Mouse (Mus musculus): ENCODE results near the gene Stx6. TPM values are rescaled to one million over a fixed set of nuclear protein-coding genes. Genes with fewer than 3 reads are reported as not detected.

The Stx6 gene
- polyA plus RNA-seq, 1 experiment from 2014 or later, result 69.7 TPM

DNA sequence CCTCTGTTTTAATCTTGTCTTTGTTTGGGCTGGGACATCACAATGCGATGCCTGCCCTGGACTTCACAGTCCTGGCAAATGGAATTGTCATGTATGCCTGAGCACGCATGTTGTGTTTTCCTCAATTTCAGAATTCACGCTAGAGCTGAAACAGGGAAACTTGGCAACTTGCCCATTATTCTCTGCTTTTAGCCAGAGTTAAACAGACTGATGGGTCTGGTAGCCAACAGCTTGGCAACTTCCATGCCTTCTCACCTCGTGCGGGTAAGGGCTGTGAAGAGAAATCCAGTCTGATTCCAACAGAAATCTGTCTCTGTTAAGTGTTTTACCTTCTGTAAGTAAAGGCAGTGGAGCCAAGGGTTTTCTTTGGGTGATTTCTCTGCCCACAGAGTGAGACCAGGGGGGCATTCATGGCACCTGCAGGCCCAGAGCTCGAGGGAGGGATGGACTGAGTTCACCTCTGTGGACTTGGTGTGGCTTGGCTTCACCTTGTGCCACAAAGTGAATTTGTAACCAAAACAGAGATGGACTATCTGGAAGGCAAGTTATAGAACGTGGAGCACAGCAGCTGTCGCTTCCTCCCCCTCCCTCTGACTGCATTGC, 46.1 kb downstream of the Stx6 start:
- Histone ChIP-seq H3K4me1 (ENCODE audit: control insufficient read depth, insufficient read depth, low read length) (peaks cover 14% of the 10 kb centered on the region; the same call in 1 of the 2 replicates), H3K27me3 (replicated peaks; ENCODE audit: control insufficient read depth, insufficient read depth, low read length) (no peaks in the 10 kb centered on the region), H3K4me3 (ENCODE audit: low read depth, low read length) (no peak overlapping the region), H3K4me2 (ENCODE audit: low read depth, low read length) (no peak overlapping the region), H3K36me3 (ENCODE audit: control insufficient read depth, insufficient read depth, low read length) (peaks cover 21% of the 10 kb centered on the region), H3K9ac (ENCODE audit: low read depth, low read length) (no peak overlapping the region), H3K27ac (replicated peaks; ENCODE audit: low read depth, low read length) (no peak overlapping the region), H3K9me3 (ENCODE audit: control insufficient read depth, low read length) (no peaks in the 10 kb centered on the region)
- ATAC-seq (ENCODE audit: low read depth), result no peak
- DNase-seq (ENCODE audit: low spot score), result peak; percentile 72
- 59% methylated on average over 8 of the region's 8 CpGs for WGBS

- ATAC-seq (ENCODE audit: low read depth) (no peak), DNase-seq (ENCODE audit: low spot score) (no peak)
- Histone ChIP-seq H3K4me3 (ENCODE audit: low read depth, low read length) (no peak overlapping the region), H3K4me2 (ENCODE audit: low read depth, low read length) (no peak overlapping the region), H3K4me1 (ENCODE audit: control insufficient read depth, insufficient read depth, low read length) (peaks cover 14% of the 10 kb centered on the region; the same call in 1 of the 2 replicates), H3K27me3 (replicated peaks; ENCODE audit: control insufficient read depth, insufficient read depth, low read length) (no peaks in the 10 kb centered on the region), H3K9me3 (ENCODE audit: control insufficient read depth, low read length) (no peaks in the 10 kb centered on the region), H3K36me3 (ENCODE audit: control insufficient read depth, insufficient read depth, low read length) (peaks cover 20% of the 10 kb centered on the region), H3K9ac (ENCODE audit: low read depth, low read length) (no peak overlapping the region), H3K27ac (replicated peaks; ENCODE audit: low read depth, low read length) (no peak overlapping the region)
- WGBS, result 47% methylated on average over 7 of the region's 7 CpGs
Measured at GRCm38 (mm10) chr1:155205311-155205710, 46.8 kb downstream of the Stx6 start.

DNA sequence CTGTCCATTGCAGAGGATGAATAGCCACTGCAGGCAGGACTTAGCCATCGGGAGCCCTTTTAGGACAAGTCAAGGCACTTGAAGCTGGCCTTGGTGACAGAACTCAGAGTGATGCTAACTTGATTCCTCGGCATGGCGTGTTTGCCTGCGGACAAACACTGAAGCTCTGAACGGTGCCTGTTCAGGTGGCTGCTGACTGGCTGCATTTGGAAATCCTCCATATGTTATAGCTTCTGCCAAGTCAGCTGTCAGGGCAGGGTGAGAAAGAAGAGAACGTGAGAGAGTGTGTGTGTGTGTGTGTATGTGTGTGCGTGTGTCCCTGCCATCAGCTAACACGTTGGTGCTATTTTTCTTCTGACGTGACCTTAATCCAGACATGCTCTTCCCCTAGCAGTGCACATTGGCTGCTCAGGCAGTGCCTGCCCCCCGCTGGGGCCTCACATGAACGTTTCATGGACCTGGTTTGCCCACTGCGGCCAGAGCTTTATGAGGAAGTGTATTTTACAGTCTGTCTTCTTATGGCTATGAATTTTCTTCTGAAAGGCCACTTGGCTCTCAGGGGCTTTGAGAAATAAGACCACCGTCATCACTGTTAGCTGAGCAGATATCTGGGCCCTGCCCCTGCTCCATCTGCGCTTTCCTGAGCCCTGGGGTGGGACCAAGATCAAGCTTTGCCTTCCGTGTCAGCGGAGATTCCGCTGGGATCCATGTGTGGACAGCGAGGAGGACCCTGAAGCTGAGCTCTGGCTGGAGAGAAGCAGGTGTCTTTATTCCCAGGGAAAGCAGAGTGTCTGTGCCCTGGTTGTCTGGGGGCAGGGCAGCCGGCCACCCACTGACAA, 47.5 kb downstream of the Stx6 start:
- 66% methylated on average over 19 of the region's 19 CpGs for WGBS
- Histone ChIP-seq H3K4me1 (ENCODE audit: control insufficient read depth, insufficient read depth, low read length) (peaks cover 18% of the 10 kb centered on the region; the same call in 1 of the 2 replicates), H3K36me3 (ENCODE audit: control insufficient read depth, insufficient read depth, low read length) (peaks cover 12% of the 10 kb centered on the region), H3K9me3 (ENCODE audit: control insufficient read depth, low read length) (no peaks in the 10 kb centered on the region), H3K4me3 (ENCODE audit: low read depth, low read length) (no peak overlapping the region), H3K4me2 (ENCODE audit: low read depth, low read length) (no peak overlapping the region), H3K27me3 (replicated peaks; ENCODE audit: control insufficient read depth, insufficient read depth, low read length) (no peaks in the 10 kb centered on the region), H3K27ac (replicated peaks; ENCODE audit: low read depth, low read length) (no peak overlapping the region), H3K9ac (ENCODE audit: low read depth, low read length) (no peak overlapping the region)
- ATAC-seq (ENCODE audit: low read depth), result 0 out of 2 replicates have a peak, but pooled peaks have one; percentile 11
- no peak for DNase-seq (ENCODE audit: low spot score)

DNA sequence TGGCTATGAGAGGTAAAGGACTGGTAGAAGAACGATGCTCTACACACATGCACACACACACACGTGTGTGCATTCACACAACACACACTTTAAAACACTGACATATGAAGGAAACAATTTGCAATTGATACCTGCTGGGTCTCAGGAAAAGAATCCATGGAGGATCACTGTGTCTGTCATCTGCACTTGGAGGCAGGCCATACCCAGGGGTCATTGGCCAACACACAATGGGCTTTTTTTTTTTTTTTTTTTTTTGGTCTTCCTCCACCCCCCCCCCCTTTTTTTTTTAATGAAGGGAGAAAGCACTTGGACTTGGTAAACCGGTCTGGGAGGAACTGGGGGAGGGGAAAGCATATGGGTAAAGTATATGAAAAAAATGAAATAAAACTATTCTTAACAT, 49.3 kb downstream of the Stx6 start:
- peaks cover 29% of the 10 kb centered on the region for H3K4me1 ChIP-seq (ENCODE audit: control insufficient read depth, insufficient read depth, low read length)
- ATAC-seq (ENCODE audit: low read depth) (no peak), DNase-seq (ENCODE audit: low spot score) (no peak)
- H3K36me3 ChIP-seq (ENCODE audit: control insufficient read depth, insufficient read depth, low read length), result peaks cover 5% of the 10 kb centered on the region; the same call in 1 of the 2 replicates
- H3K27ac ChIP-seq (replicated peaks; ENCODE audit: low read depth, low read length), result no peak overlapping the region
- no peaks in the 10 kb centered on the region for H3K27me3 ChIP-seq (replicated peaks; ENCODE audit: control insufficient read depth, insufficient read depth, low read length)
- 68% methylated on average over 3 of the region's 3 CpGs for WGBS
- no peak overlapping the region for H3K4me3 ChIP-seq (ENCODE audit: low read depth, low read length)
- H3K9ac ChIP-seq (ENCODE audit: low read depth, low read length), result no peak overlapping the region
- no peaks in the 10 kb centered on the region for H3K9me3 ChIP-seq (ENCODE audit: control insufficient read depth, low read length)
- no peak overlapping the region for H3K4me2 ChIP-seq (ENCODE audit: low read depth, low read length)

DNA sequence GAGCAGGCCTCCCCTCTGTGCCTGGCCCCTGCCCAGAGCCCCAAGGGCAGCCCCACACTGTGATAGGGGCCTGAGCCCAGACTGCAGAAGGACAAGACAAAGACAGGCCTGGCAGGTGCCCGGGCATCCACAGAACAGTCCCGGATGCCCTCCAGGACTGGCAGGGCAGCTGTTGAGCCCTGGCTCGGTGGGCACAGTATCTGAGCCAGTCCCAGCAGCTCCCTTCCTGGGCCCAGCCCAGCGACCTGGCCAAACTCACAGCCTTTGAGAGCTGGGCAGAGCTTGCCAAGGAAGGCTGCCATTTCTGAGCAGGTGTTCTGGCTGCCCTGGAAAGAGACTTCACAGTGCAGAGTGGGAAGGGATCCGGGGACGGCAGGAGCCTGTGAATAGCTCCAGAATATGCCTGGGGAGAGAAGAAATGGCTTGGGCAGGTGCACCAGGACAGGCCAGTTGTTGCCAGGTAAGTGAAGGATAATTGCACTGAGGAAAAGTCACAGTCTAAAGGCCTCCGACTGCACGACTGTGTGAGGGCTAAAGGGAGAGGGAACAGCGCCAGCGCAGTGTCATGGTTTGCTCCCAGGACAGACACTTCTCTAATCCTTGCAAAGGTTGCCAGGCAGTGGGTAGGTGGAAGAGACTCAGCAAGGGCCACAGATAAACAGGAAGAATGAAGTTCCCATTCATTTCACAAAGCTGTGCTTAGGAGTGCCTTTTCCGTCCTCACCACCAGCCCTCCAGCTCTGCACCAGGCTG, 51.7 kb downstream of the Stx6 start:
- no peak for DNase-seq (ENCODE audit: low spot score)
- ATAC-seq (ENCODE audit: low read depth), result no peak
- WGBS, result 74% methylated on average over 11 of the region's 11 CpGs
- no peaks in the 10 kb centered on the region for H3K9me3 ChIP-seq (ENCODE audit: control insufficient read depth, low read length)
- no peak overlapping the region for H3K4me2 ChIP-seq (ENCODE audit: low read depth, low read length)
- no peak overlapping the region for H3K27ac ChIP-seq (replicated peaks; ENCODE audit: low read depth, low read length)
- H3K36me3 ChIP-seq (ENCODE audit: control insufficient read depth, insufficient read depth, low read length), result peaks cover 5% of the 10 kb centered on the region; the same call in 1 of the 2 replicates
- peaks cover 36% of the 10 kb centered on the region for H3K4me1 ChIP-seq (ENCODE audit: control insufficient read depth, insufficient read depth, low read length)
- H3K4me3 ChIP-seq (ENCODE audit: low read depth, low read length), result no peak overlapping the region
- no peak overlapping the region for H3K9ac ChIP-seq (ENCODE audit: low read depth, low read length)
- no peaks in the 10 kb centered on the region for H3K27me3 ChIP-seq (replicated peaks; ENCODE audit: control insufficient read depth, insufficient read depth, low read length)

- WGBS, result 14% methylated on average over 7 of the region's 7 CpGs
- Histone ChIP-seq H3K4me2 (ENCODE audit: low read depth, low read length) (no peak overlapping the region), H3K4me1 (ENCODE audit: control insufficient read depth, insufficient read depth, low read length) (peaks cover 30% of the 10 kb centered on the region), H3K27ac (replicated peaks; ENCODE audit: low read depth, low read length) (no peak overlapping the region), H3K9ac (ENCODE audit: low read depth, low read length) (peak overlapping the region; percentile 36; the same call in 1 of the 2 replicates), H3K9me3 (ENCODE audit: control insufficient read depth, low read length) (no peaks in the 10 kb centered on the region), H3K4me3 (ENCODE audit: low read depth, low read length) (no peak overlapping the region), H3K36me3 (ENCODE audit: control insufficient read depth, insufficient read depth, low read length) (peaks cover 5% of the 10 kb centered on the region; the same call in 1 of the 2 replicates), H3K27me3 (replicated peaks; ENCODE audit: control insufficient read depth, insufficient read depth, low read length) (no peaks in the 10 kb centered on the region)
- no peak for DNase-seq (ENCODE audit: low spot score)
- ATAC-seq (ENCODE audit: low read depth), result no peak
Measured at GRCm38 (mm10) chr1:155211017-155211416, 52.5 kb downstream of the Stx6 start.

DNA sequence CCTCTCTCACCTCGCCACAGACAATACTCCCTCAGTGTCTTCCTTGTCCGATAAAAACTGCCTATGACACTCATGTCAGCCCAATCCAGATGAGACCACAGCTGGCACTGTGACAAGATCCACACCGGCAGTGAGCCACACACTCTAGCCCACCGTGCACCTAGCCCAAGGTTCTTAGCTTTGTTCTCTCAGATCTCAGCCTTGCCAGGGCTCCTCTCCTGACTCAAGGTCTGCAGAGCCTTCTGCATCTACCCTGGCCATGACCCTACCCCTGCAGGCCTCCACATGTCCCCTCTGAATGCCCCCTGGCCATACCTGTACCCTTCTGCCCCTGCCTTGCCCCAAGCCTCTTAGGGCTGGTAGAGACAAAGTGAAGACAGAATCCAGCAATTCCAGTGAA, 53.6 kb downstream of the Stx6 start:
- no peak for ATAC-seq (ENCODE audit: low read depth)
- 0 out of 2 replicates have a peak, but pooled peaks cover 5% of the 10 kb centered on the region for H3K36me3 ChIP-seq (ENCODE audit: control insufficient read depth, insufficient read depth, low read length)
- no peaks in the 10 kb centered on the region for H3K27me3 ChIP-seq (replicated peaks; ENCODE audit: control insufficient read depth, insufficient read depth, low read length)
- WGBS, result 27% methylated on average over 4 of the region's 4 CpGs
- H3K27ac ChIP-seq (replicated peaks; ENCODE audit: low read depth, low read length), result peak overlapping the region; percentile 67; the same call in 1 of the 2 replicates
- H3K9me3 ChIP-seq (ENCODE audit: control insufficient read depth, low read length), result no peaks in the 10 kb centered on the region
- no peak for DNase-seq (ENCODE audit: low spot score)
- no peak overlapping the region for H3K4me3 ChIP-seq (ENCODE audit: low read depth, low read length)
- H3K4me2 ChIP-seq (ENCODE audit: low read depth, low read length), result no peak overlapping the region
- peaks cover 32% of the 10 kb centered on the region for H3K4me1 ChIP-seq (ENCODE audit: control insufficient read depth, insufficient read depth, low read length)
- H3K9ac ChIP-seq (ENCODE audit: low read depth, low read length), result no peak overlapping the region

GRCm38 (mm10) chr1:155212493-155212892, 54.0 kb downstream of the Stx6 start:
- ATAC-seq (ENCODE audit: low read depth) (peak; percentile 56), DNase-seq (ENCODE audit: low spot score) (peak; percentile 83)
- no peaks in the 10 kb centered on the region for H3K27me3 ChIP-seq (replicated peaks; ENCODE audit: control insufficient read depth, insufficient read depth, low read length)
- 10% methylated on average over 6 of the region's 6 CpGs for WGBS
- no peak overlapping the region for H3K4me2 ChIP-seq (ENCODE audit: low read depth, low read length)
- no peak overlapping the region for H3K4me3 ChIP-seq (ENCODE audit: low read depth, low read length)
- peaks cover 32% of the 10 kb centered on the region for H3K4me1 ChIP-seq (ENCODE audit: control insufficient read depth, insufficient read depth, low read length)
- H3K9ac ChIP-seq (ENCODE audit: low read depth, low read length), result no peak overlapping the region; the same call in 1 of the 2 replicates
- H3K9me3 ChIP-seq (ENCODE audit: control insufficient read depth, low read length), result no peaks in the 10 kb centered on the region
- H3K27ac ChIP-seq (replicated peaks; ENCODE audit: low read depth, low read length), result peak overlapping the region; percentile 67
- 0 out of 2 replicates have a peak, but pooled peaks cover 3% of the 10 kb centered on the region for H3K36me3 ChIP-seq (ENCODE audit: control insufficient read depth, insufficient read depth, low read length)

All from embryonic facial prominence, embryonic 14.5 days (tissue).